Mouse (Mus musculus) bone marrow macrophage, adult 2 months (primary cell): ENCODE results near the gene Akap13.
"Not testable (repeated sequence)": the region's sequence is repeated elsewhere in the genome, so short reads cannot be mapped to it uniquely, and the experiment has no call there.

ENCODE experiments used
- CTCF ChIP-seq: IDR thresholded peaks from 2 replicates; pipeline ENCODE4 v1.5.1; 2012; ENCODE audit warnings: low read depth, mild to moderate bottlenecking, low read length, moderate library complexity
- POLR2A ChIP-seq: IDR thresholded peaks from 2 replicates; pipeline ENCODE4 v1.6.1; 2012; ENCODE audit warnings: mild to moderate bottlenecking, low read depth, low read length, borderline replicate concordance

DNA sequence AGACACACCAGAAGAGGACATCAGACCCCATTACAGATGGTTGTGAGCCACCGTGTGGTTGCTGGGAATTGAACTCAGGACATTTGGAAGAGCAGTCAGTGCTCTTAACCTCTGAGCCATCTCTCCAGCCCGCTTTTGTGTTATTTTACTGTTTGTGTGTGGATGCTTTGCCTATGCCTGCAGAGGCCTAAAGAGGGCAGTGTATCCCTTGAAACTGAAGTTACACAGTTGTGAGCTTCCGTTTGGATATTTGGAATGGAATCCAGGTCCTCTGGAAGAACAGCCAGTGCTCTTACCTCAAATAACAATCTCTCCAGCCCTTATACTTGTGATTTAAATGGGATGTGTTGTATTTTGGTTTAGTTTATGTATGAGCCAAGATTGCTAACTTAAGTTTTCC, 290.6 kb downstream of the Akap13 start:
- not testable (repeated sequence) for TF ChIP-seq CTCF, POLR2A
